Mouse (Mus musculus) central nervous system, embryonic 18 days (tissue): ENCODE data around the gene Gm16430. TPM values are rescaled to one million over a fixed set of nuclear protein-coding genes. Genes with fewer than 3 reads are reported as not detected.

Experiments
- polyA plus RNA-seq: library from polyadenylated mRNA; depleted of rRNA; stranded (reverse); fragments of >200 nt; gene quantifications from 2 replicates; pipeline ENCODE4 v1.2.3, GENCODE M21; 2012; rRNA removed

Gm16430 gene
- polyA plus RNA-seq = not detected in 2 replicates

GRCm38 (mm10) chrX:54621911-54622310 lies at the start of gene Gm16430:
Gm16430 (plus strand) TSS chrX:54622211.

Other genes with a start within 250 kb of the Gm16430 start
- gene Gm16405, start 91.0 kb upstream of the Gm16430 start, polyA plus RNA-seq = not detected in 2 replicates